8 mouse cellular contexts compared by ENCODE assay signal in the genomic region with DNA sequence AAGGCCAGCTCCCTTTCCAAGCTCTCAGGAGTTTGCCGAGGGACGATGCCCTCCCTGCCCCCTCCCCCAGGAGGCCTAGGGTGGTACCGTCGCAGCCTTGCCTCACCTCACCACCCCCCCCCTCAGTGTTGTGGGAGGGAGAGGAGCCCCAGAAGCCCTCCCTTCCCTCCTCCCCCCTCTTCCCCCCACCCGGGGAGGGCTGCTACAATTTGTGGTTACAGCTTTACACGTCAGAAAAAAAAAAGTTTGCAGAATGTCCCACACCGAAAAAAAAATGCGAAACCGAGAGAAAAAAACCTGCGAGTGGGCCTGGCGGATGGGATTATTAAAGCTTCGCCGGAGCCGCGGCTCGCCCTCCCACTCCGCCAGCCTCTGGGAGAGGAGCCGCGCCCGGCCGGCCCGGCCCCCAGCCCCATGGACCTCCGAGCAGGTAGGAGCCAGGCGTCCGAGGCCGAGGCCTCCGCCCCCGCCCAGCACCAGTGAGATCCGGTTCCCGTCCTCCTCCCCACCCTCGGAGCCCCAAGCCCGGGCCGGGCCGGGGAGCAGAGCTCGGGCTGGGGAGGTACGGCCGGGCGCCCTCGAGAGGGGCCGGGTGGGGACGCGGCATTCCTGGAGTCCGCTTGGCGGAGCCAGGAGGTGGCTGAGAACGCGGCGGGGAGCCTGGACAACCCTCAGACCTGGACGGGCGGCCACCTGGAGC. TPM values are rescaled to one million over a fixed set of nuclear protein-coding genes. Genes with fewer than 3 reads are reported as not detected.
A peak's percentile ranks its signal among the peaks of the same experiment; 100 is the strongest.
DNase-seq lines count a peak whose midpoint lies in the region; ATAC-seq and TF ChIP-seq lines count a peak whose summit lies in the region.

A gene (plus strand): TSS at position 168 of the 700 bp plus-strand sequence.
A gene (plus strand): TSS at position 287 of the 700 bp plus-strand sequence.

- peak; percentile 73 to 77 for DNase-seq in heart, adult 2 months
- DNase-seq in heart, adult 9 months (ENCODE audit: low spot score in 2 of 2) = no peak
- DNase-seq in adrenal gland, postnatal 14 days = peak; percentile 81
- DNase-seq in kidney, postnatal 36 days = peak; percentile 36 to 73
- DNase-seq in midbrain, embryonic 10.5 days (ENCODE audit: low spot score) = peak; percentile 62
- DNase-seq in right cerebral cortex, adult 2 months (ENCODE audit: low spot score in 2 of 2) = no peak

- H3K9me3 ChIP-seq in heart, embryonic 12.5 days (replicated peaks) = no peaks in the 10 kb centered on the region
- no peaks in the 10 kb centered on the region for H3K9me3 ChIP-seq in midbrain, embryonic 10.5 days (replicated peaks)
- no peaks in the 10 kb centered on the region for H3K9me3 ChIP-seq in stomach, embryonic 16.5 days (replicated peaks; ENCODE audit: control insufficient read depth, low read length)

- WGBS in heart, adult 2 months = 2% methylated on average over 48 of the region's 49 CpGs
- under 1% methylated on average over 49 of the region's 49 CpGs for WGBS in heart, embryonic 12.5 days
- WGBS in midbrain, embryonic 10.5 days = under 1% methylated on average over 49 of the region's 49 CpGs
- under 1% methylated on average over 49 of the region's 49 CpGs for WGBS in stomach, embryonic 16.5 days

- H3K27ac ChIP-seq in heart, adult 2 months = peak within 1 kb of the TSS; percentile 71
- H3K27ac ChIP-seq in heart, embryonic 12.5 days (ENCODE audit: poor library complexity, severe bottlenecking) = peak within 1 kb of the TSS; percentile 9
- H3K27ac ChIP-seq in midbrain, embryonic 10.5 days (replicated peaks) = peak within 1 kb of the TSS; percentile 83
- peak within 1 kb of the TSS; percentile 95 for H3K27ac ChIP-seq in stomach, embryonic 16.5 days (ENCODE audit: low read length)

- peak within 1 kb of the TSS; percentile 72 for H3K4me3 ChIP-seq in heart, adult 2 months
- H3K4me3 ChIP-seq in heart, embryonic 12.5 days = peak within 1 kb of the TSS; percentile 67
- H3K4me3 ChIP-seq in midbrain, embryonic 10.5 days = peak within 1 kb of the TSS; percentile 71
- peak within 1 kb of the TSS; percentile 80 for H3K4me3 ChIP-seq in stomach, embryonic 16.5 days (replicated peaks; ENCODE audit: low read length)

- TF ChIP-seq EP300 in heart, adult 2 months (IDR thresholded peaks at IDR 0.05; ENCODE audit: insufficient read depth, low read depth, low read length) = no peak

- H3K4me2 ChIP-seq in heart, embryonic 12.5 days = peak within 1 kb of the TSS; percentile 91
- H3K4me2 ChIP-seq in stomach, embryonic 16.5 days (ENCODE audit: low read depth, low read length) = peak within 1 kb of the TSS; percentile 92

- no peak for TF ChIP-seq POLR2A in heart, adult 2 months (IDR thresholded peaks at IDR 0.05; ENCODE audit: insufficient read depth, low read depth, low read length)

- TF ChIP-seq CTCF in heart, adult 2 months (IDR thresholded peaks at IDR 0.05) = no peak

- peak within 1 kb of the TSS; percentile 97 for H3K9ac ChIP-seq in heart, adult 2 months (ENCODE audit: low read depth, low read length)
- peak within 1 kb of the TSS; percentile 81 for H3K9ac ChIP-seq in heart, embryonic 12.5 days
- peak within 1 kb of the TSS; percentile 96 for H3K9ac ChIP-seq in stomach, embryonic 16.5 days (ENCODE audit: low read length)

- peaks cover 8% of the 10 kb centered on the region for H3K4me1 ChIP-seq in heart, adult 2 months (ENCODE audit: control insufficient read depth, insufficient read depth, low read length)
- peaks cover 51% of the 10 kb centered on the region for H3K4me1 ChIP-seq in heart, embryonic 12.5 days (replicated peaks)
- peaks cover 63% of the 10 kb centered on the region for H3K4me1 ChIP-seq in midbrain, embryonic 10.5 days
- H3K4me1 ChIP-seq in stomach, embryonic 16.5 days (ENCODE audit: control insufficient read depth, insufficient read depth, low read length) = peaks cover 54% of the 10 kb centered on the region

- no peaks in the 10 kb centered on the region for H3K36me3 ChIP-seq in heart, adult 2 months (ENCODE audit: control insufficient read depth, insufficient read depth, low read length)
- H3K36me3 ChIP-seq in heart, embryonic 12.5 days = no peaks in the 10 kb centered on the region
- no peaks in the 10 kb centered on the region for H3K36me3 ChIP-seq in midbrain, embryonic 10.5 days
- no peaks in the 10 kb centered on the region for H3K36me3 ChIP-seq in stomach, embryonic 16.5 days (ENCODE audit: control insufficient read depth, insufficient read depth, low read length)

- intact Hi-C loops in heart, adult 2 months (cut with DNase I) = no loop called here

- no peaks in the 10 kb centered on the region for H3K27me3 ChIP-seq in heart, adult 2 months (ENCODE audit: control insufficient read depth, insufficient read depth, low read length)
- peaks cover 62% of the 10 kb centered on the region for H3K27me3 ChIP-seq in heart, embryonic 12.5 days (replicated peaks)
- peaks cover 92% of the 10 kb centered on the region for H3K27me3 ChIP-seq in midbrain, embryonic 10.5 days (ENCODE audit: low read depth, poor library complexity, severe bottlenecking)
- no peaks in the 10 kb centered on the region for H3K27me3 ChIP-seq in stomach, embryonic 16.5 days (ENCODE audit: control insufficient read depth, insufficient read depth, low read length)

- no peaks in the 10 kb centered on the region for H3K79me2 ChIP-seq in heart, adult 2 months (replicated peaks; ENCODE audit: control insufficient read depth, insufficient read depth, low read length)

- peak; percentile 43 for ATAC-seq in heart, embryonic 12.5 days (ENCODE audit: insufficient number of reproducible peaks, low FRiP score)
- peak; percentile 61 for ATAC-seq in stomach, embryonic 16.5 days (ENCODE audit: insufficient read depth, low FRiP score)

RNA-seq across cellular contexts. Expression of the first gene that starts in this region (rescaled TPM):
- total RNA-seq in heart, adult 2 months (2021) = 1 to 10 TPM in 1 of 2 experiments, under 1 TPM in 1; 0.55 to 1.0 TPM
- polyA plus RNA-seq in heart, adult 2 months (2012; rRNA removed) = 2.8 and 5.4 TPM in 2 replicates
- total RNA-seq in adrenal gland, postnatal 14 days (2021) = 10.8 and 16.3 TPM in 2 replicates
- polyA plus RNA-seq in heart, embryonic 12.5 days (2016; fragmentation: Nextera tagmentation; extraction: Ambion mirVana) = 1.3 and 1.4 TPM in 2 replicates
- polyA plus RNA-seq in midbrain, embryonic 10.5 days (2016; fragmentation: Nextera tagmentation; extraction: Ambion mirVana) = 0.65 and 0.74 TPM in 2 replicates
- 5.3 and 6.3 TPM in 2 replicates for polyA plus RNA-seq in stomach, embryonic 16.5 days (2015; fragmentation: Nextera tagmentation; extraction: Ambion mirVana)

RNA-seq across cellular contexts. Expression of the second gene that starts in this region (rescaled TPM):
- not detected for total RNA-seq in heart, adult 2 months (2021)
- polyA plus RNA-seq in heart, adult 2 months (2012; rRNA removed) = 15.3 TPM in 1 of 2 replicates, not detected in the other
- not detected in 2 replicates for total RNA-seq in adrenal gland, postnatal 14 days (2021)
- not detected in 2 replicates for polyA plus RNA-seq in heart, embryonic 12.5 days (2016; fragmentation: Nextera tagmentation; extraction: Ambion mirVana)
- polyA plus RNA-seq in midbrain, embryonic 10.5 days (2016; fragmentation: Nextera tagmentation; extraction: Ambion mirVana) = not detected in 2 replicates
- not detected in 2 replicates for polyA plus RNA-seq in stomach, embryonic 16.5 days (2015; fragmentation: Nextera tagmentation; extraction: Ambion mirVana)

Comparison
In these comparisons a context has a peak if more than half of its experiments do, and no peak if none do; other contexts are left out.
1. DNase-seq: peak in heart, adult 2 months (2 of 2), adrenal gland, postnatal 14 days (single experiment) and kidney, postnatal 36 days (2 of 2); none in heart, adult 9 months (0 of 2) and right cerebral cortex, adult 2 months (0 of 2).
2. Peak in DNase-seq, H3K4me3 ChIP-seq and H3K27ac ChIP-seq in midbrain, embryonic 10.5 days; RNA of the genes that start here not detected or under 1 TPM.
3. H3K27ac ChIP-seq: peak in every context shown above with its lines; median percentile 95 in stomach, embryonic 16.5 days; 83 in midbrain, embryonic 10.5 days; 71 in heart, adult 2 months; 9 in heart, embryonic 12.5 days.
4. Peak in every context shown above with its lines, with median percentiles within 50 percentile points of each other: H3K4me3 ChIP-seq and H3K9ac ChIP-seq.